Mouse (Mus musculus): ENCODE measurements around the gene Pde4dip.

Pde4dip gene

GRCm38 (mm10) chr3:97649469-97649868 lies 239.0 kb downstream of the Pde4dip start:
- no peak for DNase-seq (ENCODE audit: low read depth, low spot score)

DNA sequence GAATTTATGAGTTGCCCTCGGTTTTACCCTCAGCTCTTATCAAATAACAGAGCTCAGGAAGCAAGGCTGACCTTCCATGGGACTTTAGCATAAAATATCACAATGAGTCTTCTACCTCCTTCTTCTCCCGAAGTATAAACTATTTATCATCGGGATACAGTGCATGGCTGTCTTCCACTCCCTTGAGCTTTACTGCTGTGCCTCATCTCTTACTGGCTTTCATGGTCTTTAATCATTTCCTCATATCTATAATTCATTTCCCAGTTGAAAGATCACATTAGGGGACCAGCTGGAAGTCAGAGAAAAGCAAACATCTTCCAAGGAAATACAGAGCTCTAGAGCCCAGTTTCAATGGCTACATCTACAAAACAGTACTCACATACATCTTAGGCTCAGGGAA lies 239.5 kb downstream of the Pde4dip start:
- DNase-seq (ENCODE audit: low read depth, low spot score) = no peak

DNA sequence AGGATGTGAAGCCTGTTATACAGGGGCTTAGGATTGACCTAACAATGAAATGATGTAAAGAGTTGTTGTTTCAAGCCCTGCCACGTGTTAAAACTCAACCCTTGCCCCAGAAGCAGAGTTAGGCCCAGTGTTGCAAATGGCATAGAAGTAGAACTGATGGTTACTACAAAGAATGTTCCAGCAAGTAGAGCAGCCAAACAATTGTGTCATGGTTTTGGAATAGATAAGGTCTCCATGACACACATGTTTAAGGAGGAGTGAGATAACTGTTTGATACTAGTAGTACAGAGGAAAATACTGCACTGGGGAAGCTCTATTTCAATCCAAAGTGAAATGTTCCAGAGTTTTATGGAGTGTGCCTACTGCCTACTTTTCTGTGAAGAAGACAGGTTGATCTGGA lies 240.0 kb downstream of the Pde4dip start:
- DNase-seq (ENCODE audit: low read depth, low spot score) = no peak

GRCm38 (mm10) chr3:97642001-97642400 lies 246.5 kb downstream of the Pde4dip start:
- no peak for DNase-seq (ENCODE audit: low read depth, low spot score)

- no peak for DNase-seq (ENCODE audit: low read depth, low spot score)
These were observed 247.1 kb downstream of the Pde4dip start for GRCm38 (mm10) chr3:97641396-97641795.

All from A20 (cell line).